Mouse (Mus musculus) myocyte (in vitro differentiated cells): Measurements from ENCODE around the gene Rps27. TPM values are rescaled to one million over a fixed set of nuclear protein-coding genes. Genes with fewer than 3 reads are reported as not detected.
"Not testable (repeated sequence)": the region's sequence is repeated elsewhere in the genome, so short reads cannot be mapped to it uniquely, and the experiment has no call there.

ENCODE experiments used
- H3K27me3 ChIP-seq: one replicate; pipeline ENCODE4 v1.6.1; 2011; ENCODE audit not compliant: control insufficient read depth, insufficient read depth, insufficient read length
- H3K36me3 ChIP-seq: one replicate; pipeline ENCODE4 v1.6.1; 2011; ENCODE audit not compliant: control insufficient read depth, insufficient read depth
- H3K4me2 ChIP-seq: one replicate; pipeline ENCODE4 v1.6.1; 2011; ENCODE audit warnings: low read depth, control low read depth
- H3K4me3 ChIP-seq: one replicate; pipeline ENCODE4 v1.5.1; 2011; ENCODE audit warnings: mild to moderate bottlenecking, control low read depth, moderate library complexity
- H3K79me2 ChIP-seq: one replicate; pipeline ENCODE4 v1.6.1; 2011; ENCODE audit not compliant: control insufficient read depth, insufficient read depth
- H3ac ChIP-seq: one replicate; pipeline ENCODE4 v1.6.1; 2011; ENCODE audit not compliant: control insufficient read depth, insufficient read length
- E2F4 ChIP-seq: IDR thresholded peaks from one replicate; pipeline ENCODE4 v1.6.1; 2011; ENCODE audit warnings: mild to moderate bottlenecking, control low read depth, moderate library complexity; ENCODE audit not compliant: insufficient read depth
- MAX ChIP-seq: IDR thresholded peaks from one replicate; pipeline ENCODE4 v1.6.1; 2011; ENCODE audit warnings: low read depth, mild to moderate bottlenecking, control low read depth
- MYOD1 ChIP-seq, 3 experiments: IDR thresholded peaks; one replicate each; pipeline ENCODE4 v1.6.1; 2011; ENCODE audit warnings: control low read depth in 2 of 3, low read depth in 2 of 3, mild to moderate bottlenecking in 2 of 3, moderate library complexity in 1 of 3; ENCODE audit not compliant: insufficient read length in 2 of 3, control insufficient read depth in 1 of 3
- MYOG ChIP-seq, 3 experiments: IDR thresholded peaks; one replicate each; pipeline ENCODE4 v1.6.1; 2011; ENCODE audit warnings: control low read depth in 2 of 3, low read depth in 2 of 3, mild to moderate bottlenecking in 2 of 3; ENCODE audit not compliant: insufficient read length in 2 of 3, control insufficient read depth in 1 of 3, insufficient read depth in 1 of 3
- POLR2A ChIP-seq: IDR thresholded peaks from one replicate; pipeline ENCODE4 v1.6.1; 2011; ENCODE audit warnings: low read depth, mild to moderate bottlenecking, control low read depth, moderate library complexity; ENCODE audit not compliant: insufficient read length
- POLR2AphosphoS2 ChIP-seq: IDR thresholded peaks from one replicate; pipeline ENCODE4 v1.6.1; 2011; ENCODE audit warnings: low read depth, control low read depth; ENCODE audit not compliant: insufficient read length
- REST ChIP-seq: IDR thresholded peaks from one replicate; pipeline ENCODE4 v1.6.1; 2011; ENCODE audit warnings: mild to moderate bottlenecking, control low read depth, moderate library complexity; ENCODE audit not compliant: insufficient read depth, insufficient read length
- SRF ChIP-seq: IDR thresholded peaks from one replicate; pipeline ENCODE4 v1.6.1; 2011; ENCODE audit warnings: low read depth; ENCODE audit not compliant: control insufficient read depth, insufficient read length
- TCF3 ChIP-seq: IDR thresholded peaks from one replicate; pipeline ENCODE4 v1.6.1; 2011; ENCODE audit warnings: low read depth, control low read depth; ENCODE audit not compliant: insufficient read length
- USF1 ChIP-seq: IDR thresholded peaks from one replicate; pipeline ENCODE4 v1.6.1; 2011; ENCODE audit warnings: low read depth, mild to moderate bottlenecking, control low read depth, moderate library complexity
- polyA plus RNA-seq: library from polyadenylated mRNA; unstranded; fragments of >200 nt; fragmentation: generic; extraction: Trizol; gene quantifications from one replicate; pipeline ENCODE4 v1.2.1, GENCODE M21; 2012; ENCODE audit warnings: missing spikeins

The Rps27 gene
- polyA plus RNA-seq, 1 experiment = 3,699 TPM

- Histone ChIP-seq H3K4me2 (peak overlapping the region; percentile 81), H3K4me3 (peak overlapping the region; percentile 83), H3ac (peak overlapping the region; percentile 87), H3K27me3 (no peaks in the 10 kb centered on the region), H3K79me2 (peaks cover 41% of the 10 kb centered on the region), H3K36me3 (peaks cover 24% of the 10 kb centered on the region)
- TF ChIP-seq USF1 = no peak
Measured at GRCm38 (mm10) chr3:90254419-90255193, 41.2 kb upstream of the Rps27 start.

GRCm38 (mm10) chr3:90253653-90254418 is 40.4 kb upstream of the Rps27 start, which contains the start of gene Crtc2:
TSS of gene Crtc2 (plus strand) at chr3:90254163.
- Histone ChIP-seq H3K79me2 (peaks cover 42% of the 10 kb centered on the region), H3K36me3 (peaks cover 18% of the 10 kb centered on the region), H3K4me2 (peak within 1 kb of the TSS; percentile 81), H3ac (peak within 1 kb of the TSS; percentile 87), H3K4me3 (peak within 1 kb of the TSS; percentile 83), H3K27me3 (no peaks in the 10 kb centered on the region)
- TF ChIP-seq POLR2A (no peak), MAX (no peak), SRF (no peak), REST (no peak), TCF3 (no peak), POLR2AphosphoS2 (peak; percentile 78), E2F4 (no peak), MYOD1 (IDR thresholded peaks at IDR 0.05; ENCODE audit: control insufficient read depth in 1 of 3, insufficient read length in 2 of 3, low read depth in 2 of 3) (no peak), MYOG (IDR thresholded peaks at IDR 0.05; ENCODE audit: control insufficient read depth in 1 of 3, insufficient read depth in 1 of 3, insufficient read length in 2 of 3, low read depth in 2 of 3) (peak in 1 of 3 experiments; percentile 9)

- peak overlapping the region; percentile 83 for H3K4me3 ChIP-seq
- not testable (repeated sequence) for H3K27me3 ChIP-seq, H3ac ChIP-seq
- H3K36me3 ChIP-seq = peaks cover 15% of the 10 kb centered on the region
- peaks cover 46% of the 10 kb centered on the region for H3K79me2 ChIP-seq
- H3K4me2 ChIP-seq = peak overlapping the region; percentile 65
Measured at GRCm38 (mm10) chr3:90253174-90253573, 39.7 kb upstream of the Rps27 start.

GRCm38 (mm10) chr3:90252659-90253058 is 39.2 kb upstream of the Rps27 start:
- Histone ChIP-seq H3K79me2 (peaks cover 42% of the 10 kb centered on the region), H3K36me3 (peaks cover 13% of the 10 kb centered on the region)
- H3K27me3 ChIP-seq, H3ac ChIP-seq, H3K4me2 ChIP-seq, H3K4me3 ChIP-seq: not testable (repeated sequence)

- H3K4me3 ChIP-seq, H3ac ChIP-seq, H3K27me3 ChIP-seq, H3K36me3 ChIP-seq, H3K4me2 ChIP-seq: not testable (repeated sequence)
- peaks cover 36% of the 10 kb centered on the region for H3K79me2 ChIP-seq
Measured at GRCm38 (mm10) chr3:90251731-90252226, 38.3 kb upstream of the Rps27 start.

GRCm38 (mm10) chr3:90250791-90251190 is 37.3 kb upstream of the Rps27 start:
- Histone ChIP-seq H3K4me3 (no peak overlapping the region), H3K36me3 (peaks cover 9% of the 10 kb centered on the region), H3ac (no peak overlapping the region), H3K79me2 (peaks cover 26% of the 10 kb centered on the region), H3K4me2 (no peak overlapping the region), H3K27me3 (no peaks in the 10 kb centered on the region)
- TF ChIP-seq REST (no peak), TCF3 (no peak), MYOG (IDR thresholded peaks at IDR 0.05; ENCODE audit: control insufficient read depth in 1 of 3, insufficient read depth in 1 of 3, insufficient read length in 2 of 3, low read depth in 2 of 3) (no peak), E2F4 (no peak)
